Mouse (Mus musculus) intestine, embryonic 14.5 days (tissue): Measurements from ENCODE around the gene Chd9. TPM values are rescaled to one million over a fixed set of nuclear protein-coding genes. Genes with fewer than 3 reads are reported as not detected.
A peak's percentile ranks its signal among the peaks of the same experiment; 100 is the strongest.

Experiments
- ATAC-seq: fragments of 200-750 bp; cut with Nextera tagmentation; replicated peaks from 2 replicates; pipeline ENCODE4 v1.8.0; 2017; ENCODE audit warnings: low read depth, moderate number of reproducible peaks, moderate TSS enrichment, moderate library complexity; ENCODE audit not compliant: low FRiP score, low TSS enrichment
- DNase-seq: peaks from one replicate; pipeline ENCODE4 v3.0.0-alpha.2; 2018; ENCODE audit warnings: low spot score
- H3K27ac ChIP-seq: fragments of 300-500 bp; sonication (generic); 2 replicates; pipeline ENCODE4 v1.5.1; 2014; ENCODE audit warnings: low read depth, mild to moderate bottlenecking, control low read depth
- H3K27me3 ChIP-seq: fragments of 300-500 bp; sonication (generic); replicated peaks from 2 replicates; pipeline ENCODE4 v1.6.1; 2014; ENCODE audit warnings: low read length, control low read depth; ENCODE audit not compliant: control insufficient read depth, insufficient read depth
- H3K36me3 ChIP-seq: fragments of 300-500 bp; sonication (generic); 2 replicates; pipeline ENCODE4 v1.6.1; 2014; ENCODE audit warnings: low read length, control low read depth; ENCODE audit not compliant: control insufficient read depth, insufficient read depth
- H3K4me1 ChIP-seq: fragments of 300-500 bp; sonication (generic); replicated peaks from 2 replicates; pipeline ENCODE4 v1.6.1; 2014; ENCODE audit warnings: low read length, control low read depth, mixed read lengths; ENCODE audit not compliant: control insufficient read depth, insufficient read depth
- H3K4me2 ChIP-seq: fragments of 300-500 bp; sonication (generic); 2 replicates; pipeline ENCODE4 v1.6.1; 2014; ENCODE audit warnings: low read length
- H3K4me3 ChIP-seq: fragments of 300-500 bp; sonication (generic); 2 replicates; pipeline ENCODE4 v1.5.1; 2014; ENCODE audit warnings: low read depth, low read length, control low read depth, mixed read lengths
- H3K9ac ChIP-seq: fragments of 300-500 bp; sonication (generic); 2 replicates; pipeline ENCODE4 v1.6.1; 2014; ENCODE audit warnings: mild to moderate bottlenecking, low read length
- H3K9me3 ChIP-seq: fragments of 300-500 bp; sonication (generic); 2 replicates; pipeline ENCODE4 v1.6.1; 2016; ENCODE audit warnings: low read length, control low read depth; ENCODE audit not compliant: control insufficient read depth
- WGBS: fragments of 180-500 bp; shearing (Covaris S2); extraction: QIAGEN DNeasy Blood & Tissue Kit; methylation state at CpG from one replicate; pipeline ENCODE4 v1.1.7; 2014; 5-methylcytosine and 5-hydroxymethylcytosine counted together
- polyA plus RNA-seq: library from polyadenylated mRNA; unstranded; fragments of >200 nt; fragmentation: Nextera tagmentation; extraction: Ambion mirVana; gene quantifications from 2 replicates; pipeline ENCODE4 v1.2.1, GENCODE M21; 2014

Chd9 gene
- polyA plus RNA-seq, 1 experiment from 2014 or later: 120 TPM

DNA sequence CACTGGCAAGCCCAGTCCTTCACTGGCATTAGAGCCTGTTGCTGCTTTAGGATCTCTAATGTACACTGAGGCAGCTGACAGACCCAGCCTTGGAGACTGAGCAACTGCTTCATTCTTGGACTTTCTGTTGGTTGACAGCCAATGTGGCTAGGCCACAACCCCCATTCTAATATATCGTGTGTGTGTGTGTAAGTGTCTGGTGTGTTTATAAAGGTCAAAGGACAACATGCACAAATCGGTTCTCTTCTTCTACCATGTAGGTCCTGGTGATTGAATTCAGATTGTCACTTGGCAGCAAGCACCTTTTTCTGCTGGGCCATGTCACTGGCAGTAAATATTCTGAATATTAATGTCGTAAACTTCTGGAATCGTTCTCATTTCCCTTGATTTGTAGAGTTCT, 218.2 kb downstream of the Chd9 start:
- DNase-seq (no peak), ATAC-seq (no peak)
- H3K27ac ChIP-seq: no peak overlapping the region
- no peak overlapping the region for H3K4me3 ChIP-seq
- H3K9ac ChIP-seq: no peak overlapping the region
- H3K36me3 ChIP-seq: peaks cover 85% of the 10 kb centered on the region
- no peaks in the 10 kb centered on the region for H3K9me3 ChIP-seq
- H3K4me2 ChIP-seq: no peak overlapping the region
- H3K27me3 ChIP-seq: no peaks in the 10 kb centered on the region
- no peaks in the 10 kb centered on the region for H3K4me1 ChIP-seq
- WGBS: 62% methylated on average over 4 of the region's 4 CpGs

GRCm38 (mm10) chr8:91051037-91051436, 222.9 kb downstream of the Chd9 start:
- H3K27me3 ChIP-seq: no peaks in the 10 kb centered on the region
- no peak overlapping the region for H3K9ac ChIP-seq
- H3K27ac ChIP-seq: no peak overlapping the region
- no peaks in the 10 kb centered on the region for H3K4me1 ChIP-seq
- H3K4me3 ChIP-seq: no peak overlapping the region
- H3K4me2 ChIP-seq: no peak overlapping the region
- DNase-seq (peak; percentile 68), ATAC-seq (no peak)
- WGBS: 42% methylated on average over 8 of the region's 8 CpGs
- H3K9me3 ChIP-seq: no peaks in the 10 kb centered on the region
- H3K36me3 ChIP-seq: peaks cover 70% of the 10 kb centered on the region

DNA sequence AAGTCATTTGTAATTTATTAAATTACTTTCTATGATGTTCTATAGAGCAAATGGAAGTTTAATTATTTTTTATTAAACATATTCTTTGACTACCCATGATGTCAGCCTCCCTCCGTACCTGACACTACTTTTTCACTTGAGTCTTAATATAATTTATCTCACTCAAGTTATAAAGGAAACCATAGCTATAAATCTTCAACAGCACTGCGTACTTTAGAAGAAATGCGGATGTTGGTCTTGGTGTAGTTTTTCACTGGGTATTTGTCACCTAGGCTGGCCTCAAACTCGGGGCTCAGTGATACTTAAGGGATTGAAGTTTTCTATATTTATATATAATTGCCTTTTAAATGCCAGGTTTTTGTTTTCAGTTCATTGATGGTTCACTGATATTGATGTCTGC, 226.3 kb downstream of the Chd9 start:
- H3K27ac ChIP-seq: no peak overlapping the region
- ATAC-seq (no peak), DNase-seq (no peak)
- no peaks in the 10 kb centered on the region for H3K9me3 ChIP-seq
- H3K4me1 ChIP-seq: no peaks in the 10 kb centered on the region
- H3K36me3 ChIP-seq: peaks cover 44% of the 10 kb centered on the region
- H3K9ac ChIP-seq: no peak overlapping the region
- 88% methylated on average over 4 of the region's 4 CpGs for WGBS
- no peak overlapping the region for H3K4me3 ChIP-seq
- H3K27me3 ChIP-seq: no peaks in the 10 kb centered on the region
- no peak overlapping the region for H3K4me2 ChIP-seq

DNA sequence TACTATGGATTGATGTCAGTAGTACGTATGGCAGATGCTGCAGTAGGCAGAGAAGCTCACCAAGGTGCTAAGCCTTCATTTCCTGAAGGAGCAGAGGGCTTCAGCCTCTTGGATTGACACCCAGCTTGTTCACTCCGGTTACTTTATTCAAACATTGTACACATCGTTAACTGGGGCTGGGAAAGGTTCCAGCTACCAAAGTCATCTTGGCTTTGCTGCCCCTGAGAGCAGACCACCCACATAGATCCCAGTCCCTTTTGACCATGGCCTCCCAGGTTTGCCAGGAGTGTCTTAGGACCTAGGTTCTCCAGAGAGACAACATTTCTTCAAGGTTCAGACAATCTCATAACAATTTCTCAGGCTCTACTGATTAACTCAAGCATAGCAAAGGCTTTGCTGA, 228.7 kb downstream of the Chd9 start:
- ATAC-seq: no peak
- Histone ChIP-seq H3K27ac (no peak overlapping the region), H3K9me3 (no peaks in the 10 kb centered on the region), H3K4me3 (no peak overlapping the region), H3K36me3 (peaks cover 23% of the 10 kb centered on the region), H3K4me2 (no peak overlapping the region), H3K27me3 (no peaks in the 10 kb centered on the region), H3K4me1 (no peaks in the 10 kb centered on the region), H3K9ac (no peak overlapping the region)
- WGBS: 27% methylated on average over 3 of the region's 3 CpGs
- no peak for DNase-seq

- no peaks in the 10 kb centered on the region for H3K27me3 ChIP-seq
- ATAC-seq (no peak), DNase-seq (no peak)
- no peaks in the 10 kb centered on the region for H3K4me1 ChIP-seq
- H3K4me3 ChIP-seq: no peak overlapping the region
- H3K9me3 ChIP-seq: no peaks in the 10 kb centered on the region
- H3K4me2 ChIP-seq: no peak overlapping the region
- no peak overlapping the region for H3K27ac ChIP-seq
- no peak overlapping the region for H3K9ac ChIP-seq
- H3K36me3 ChIP-seq: peaks cover 8% of the 10 kb centered on the region; the same call in 1 of the 2 replicates
Observed at GRCm38 (mm10) chr8:91059086-91059578, 231.0 kb downstream of the Chd9 start.

DNA sequence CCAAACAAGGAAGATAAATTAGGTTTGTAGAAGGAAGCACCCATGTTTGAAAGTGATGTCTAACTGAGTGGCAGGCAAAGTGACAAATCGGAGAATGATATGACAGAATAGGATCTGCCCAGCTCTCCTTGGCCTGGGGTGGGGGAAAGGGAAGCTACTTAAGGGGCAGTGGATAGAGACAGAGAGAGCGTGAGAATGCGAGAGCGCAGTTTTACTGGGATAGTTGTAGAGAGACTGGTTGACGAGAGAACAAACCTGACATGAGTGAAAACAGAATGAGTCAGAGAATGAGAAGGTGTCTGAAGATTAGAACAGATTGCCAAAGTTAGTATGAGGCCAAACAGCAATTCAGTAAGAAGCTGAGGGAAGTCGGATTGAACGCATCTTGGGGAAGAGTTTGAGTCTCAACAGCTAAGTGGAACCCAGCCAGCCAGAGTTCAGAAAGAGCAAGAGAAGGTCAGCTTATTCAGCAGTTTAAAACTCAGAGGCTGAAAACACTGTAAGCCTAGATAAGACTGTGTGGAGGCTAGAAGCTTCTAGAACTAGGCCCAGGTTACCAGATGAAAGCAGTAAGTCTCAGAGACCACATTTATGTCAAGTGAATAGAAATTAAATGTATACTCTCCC, 231.8 kb downstream of the Chd9 start:
- WGBS: 80% methylated on average over 7 of the region's 7 CpGs
- Histone ChIP-seq H3K9ac (no peak overlapping the region), H3K4me3 (no peak overlapping the region), H3K4me2 (no peak overlapping the region), H3K9me3 (no peaks in the 10 kb centered on the region), H3K36me3 (0 out of 2 replicates have a peak, but pooled peaks cover 2% of the 10 kb centered on the region), H3K27me3 (no peaks in the 10 kb centered on the region), H3K27ac (no peak overlapping the region), H3K4me1 (no peaks in the 10 kb centered on the region)
- DNase-seq: no peak
- no peak for ATAC-seq

DNA sequence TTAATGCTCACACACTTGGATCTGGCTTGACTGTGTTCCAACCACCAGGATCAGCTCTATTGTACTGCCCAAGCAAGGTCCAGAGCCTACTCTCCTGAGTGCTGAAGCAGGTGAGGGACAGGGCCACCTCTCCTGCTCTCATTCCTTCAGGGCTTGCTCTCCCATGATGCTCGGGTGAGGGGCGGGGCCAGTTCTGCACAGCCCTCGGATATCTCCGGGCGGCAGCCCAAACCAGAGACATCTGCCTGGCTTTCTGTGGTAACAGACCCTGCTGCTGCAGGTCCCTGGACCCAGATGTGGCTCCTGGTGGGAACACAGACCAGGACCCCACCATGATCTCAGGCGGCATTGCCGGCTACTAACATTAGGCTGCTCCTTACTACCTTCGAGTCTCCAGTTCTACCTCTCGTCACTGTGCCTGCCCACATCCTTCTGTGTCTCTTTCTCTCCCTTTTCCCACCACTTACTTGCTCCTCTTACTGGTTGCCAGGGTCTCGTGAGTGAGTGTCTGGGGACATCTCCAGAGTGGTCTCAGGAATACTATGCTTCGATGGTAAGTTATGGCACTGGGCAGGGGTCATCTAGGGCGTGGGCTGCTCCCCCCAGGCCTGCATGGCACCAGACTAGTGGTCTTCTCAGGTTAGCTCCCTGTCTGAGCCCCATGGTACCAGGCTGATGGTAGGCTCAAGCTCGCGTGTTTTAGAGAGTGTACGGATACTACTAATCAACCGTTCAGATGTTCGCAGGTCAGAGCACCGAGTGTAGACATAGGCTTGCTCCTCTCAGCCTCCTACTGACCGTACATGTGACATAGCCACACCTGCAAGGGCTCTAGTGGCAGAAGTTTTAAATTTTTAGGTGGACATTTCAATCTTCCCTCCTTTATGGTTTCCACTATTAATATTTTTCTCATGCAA, 232.7 kb downstream of the Chd9 start:
- no peaks in the 10 kb centered on the region for H3K9me3 ChIP-seq
- 76% methylated on average over 19 of the region's 19 CpGs for WGBS
- no peaks in the 10 kb centered on the region for H3K4me1 ChIP-seq
- H3K27ac ChIP-seq: no peak overlapping the region
- no peak overlapping the region for H3K9ac ChIP-seq
- DNase-seq (no peak), ATAC-seq (no peak)
- H3K27me3 ChIP-seq: no peaks in the 10 kb centered on the region
- H3K4me2 ChIP-seq: no peak overlapping the region
- no peaks in the 10 kb centered on the region for H3K36me3 ChIP-seq
- no peak overlapping the region for H3K4me3 ChIP-seq

- no peaks in the 10 kb centered on the region for H3K9me3 ChIP-seq
- ATAC-seq (no peak), DNase-seq (no peak)
- H3K4me3 ChIP-seq: no peak overlapping the region
- H3K4me2 ChIP-seq: no peak overlapping the region
- no peaks in the 10 kb centered on the region for H3K27me3 ChIP-seq
- WGBS: 40% methylated on average over 4 of the region's 4 CpGs
- H3K36me3 ChIP-seq: no peaks in the 10 kb centered on the region
- no peaks in the 10 kb centered on the region; the same call in 1 of the 2 replicates for H3K4me1 ChIP-seq
- H3K27ac ChIP-seq: no peak overlapping the region
- H3K9ac ChIP-seq: no peak overlapping the region
Observed at GRCm38 (mm10) chr8:91065179-91065578, 237.0 kb downstream of the Chd9 start.
